Mouse (Mus musculus): ENCODE results near the gene Gng8. TPM values are rescaled to one million over a fixed set of nuclear protein-coding genes. Genes with fewer than 3 reads are reported as not detected.

The Gng8 gene
- polyA plus RNA-seq, 1 experiment from 2014 or later: 36.3 TPM

GRCm38 (mm10) chr7:16944808-16945315 lies 53.3 kb downstream of the Gng8 start:
- Histone ChIP-seq H3K36me3 (no peaks in the 10 kb centered on the region), H3K9ac (peak overlapping the region; percentile 69), H3K27me3 (peaks cover 43% of the 10 kb centered on the region), H3K4me3 (replicated peaks) (peak overlapping the region; percentile 57), H3K9me3 (replicated peaks) (no peaks in the 10 kb centered on the region), H3K4me2 (replicated peaks) (peak overlapping the region; percentile 81), H3K4me1 (peaks cover 65% of the 10 kb centered on the region), H3K27ac (replicated peaks) (peak overlapping the region; percentile 65; the same call in 1 of the 2 replicates)
- peak; percentile 12; the same call in 1 of the 2 replicates for ATAC-seq (ENCODE audit: insufficient number of reproducible peaks, low FRiP score, low TSS enrichment, low read depth)
- 1% methylated on average over 22 of the region's 22 CpGs for WGBS

Other genes starting within 250 kb of the Gng8 start
- not detected in 2 replicates for gene Ceacam15, start 216.1 kb upstream of the Gng8 start, polyA plus RNA-seq (2015; fragmentation: Nextera tagmentation; extraction: Ambion mirVana)
- not detected in 2 replicates for gene Ceacam9, start 169.9 kb upstream of the Gng8 start, polyA plus RNA-seq (2015; fragmentation: Nextera tagmentation; extraction: Ambion mirVana)
- 273 and 275 TPM in 2 replicates for gene Ap2s1, start 153.4 kb upstream of the Gng8 start, polyA plus RNA-seq (2015; fragmentation: Nextera tagmentation; extraction: Ambion mirVana)
- gene Slc1a5, start 110.4 kb upstream of the Gng8 start, polyA plus RNA-seq (2015; fragmentation: Nextera tagmentation; extraction: Ambion mirVana): 34.5 and 35.5 TPM in 2 replicates
- gene Strn4, start 75.9 kb upstream of the Gng8 start, polyA plus RNA-seq (2015; fragmentation: Nextera tagmentation; extraction: Ambion mirVana): 108 and 114 TPM in 2 replicates
- 27.8 and 30.3 TPM in 2 replicates for gene Fkrp, start 75.1 kb upstream of the Gng8 start, polyA plus RNA-seq (2015; fragmentation: Nextera tagmentation; extraction: Ambion mirVana)
- 22.1 and 23.0 TPM in 2 replicates for gene Prkd2, start 48.9 kb upstream of the Gng8 start, polyA plus RNA-seq (2015; fragmentation: Nextera tagmentation; extraction: Ambion mirVana)
- gene Dact3, start 16.5 kb upstream of the Gng8 start, polyA plus RNA-seq (2015; fragmentation: Nextera tagmentation; extraction: Ambion mirVana): 5.4 and 6.3 TPM in 2 replicates
- 2.5 and 3.1 TPM in 2 replicates for gene Ptgir, start 14.7 kb downstream of the Gng8 start, polyA plus RNA-seq (2015; fragmentation: Nextera tagmentation; extraction: Ambion mirVana)
- gene Calm3, start 32.3 kb downstream of the Gng8 start, polyA plus RNA-seq (2015; fragmentation: Nextera tagmentation; extraction: Ambion mirVana): 117 and 138 TPM in 2 replicates
- 22.4 and 26.0 TPM in 2 replicates for gene Pnmal2, start 52.9 kb downstream of the Gng8 start, polyA plus RNA-seq (2015; fragmentation: Nextera tagmentation; extraction: Ambion mirVana)
- gene Pnmal1, start 67.9 kb downstream of the Gng8 start, polyA plus RNA-seq (2015; fragmentation: Nextera tagmentation; extraction: Ambion mirVana): 1.8 and 2.9 TPM in 2 replicates
- gene Gm42372, start 91.3 kb downstream of the Gng8 start, polyA plus RNA-seq (2015; fragmentation: Nextera tagmentation; extraction: Ambion mirVana): 0.28 and 0.32 TPM in 2 replicates
- gene Ccdc8, start 100.9 kb downstream of the Gng8 start, polyA plus RNA-seq (2015; fragmentation: Nextera tagmentation; extraction: Ambion mirVana): 41.5 and 43.9 TPM in 2 replicates
- gene Ppp5c, start 136.1 kb downstream of the Gng8 start, polyA plus RNA-seq (2015; fragmentation: Nextera tagmentation; extraction: Ambion mirVana): 112 and 113 TPM in 2 replicates
- 27.9 and 31.2 TPM in 2 replicates for gene Hif3a, start 170.6 kb downstream of the Gng8 start, polyA plus RNA-seq (2015; fragmentation: Nextera tagmentation; extraction: Ambion mirVana)
- 0.11 and 0.13 TPM in 2 replicates for gene Psg16, start 182.3 kb downstream of the Gng8 start, polyA plus RNA-seq (2015; fragmentation: Nextera tagmentation; extraction: Ambion mirVana)